Mouse (Mus musculus) heart, embryonic 15.5 days (tissue): ENCODE results near the gene Pla2g4a. TPM values are rescaled to one million over a fixed set of nuclear protein-coding genes. Genes with fewer than 3 reads are reported as not detected.
"Not testable (repeated sequence)": the region's sequence is repeated elsewhere in the genome, so short reads cannot be mapped to it uniquely, and the experiment has no call there.

Experiments
- ATAC-seq: fragments of 200-750 bp; cut with Nextera tagmentation; replicated peaks from 2 replicates; pipeline ENCODE4 v1.8.0; 2017; ENCODE audit warnings: low read depth, moderate TSS enrichment; ENCODE audit not compliant: insufficient number of reproducible peaks, insufficient read depth, low FRiP score
- H3K27ac ChIP-seq: fragments of 300-500 bp; sonication (generic); 2 replicates; pipeline ENCODE4 v1.5.1; 2015; ENCODE audit warnings: mild to moderate bottlenecking, inconsistent platforms
- H3K27me3 ChIP-seq: fragments of 300-500 bp; sonication (generic); 2 replicates; pipeline ENCODE4 v1.6.1; 2015; ENCODE audit warnings: inconsistent platforms
- H3K36me3 ChIP-seq: fragments of 300-500 bp; sonication (generic); 2 replicates; pipeline ENCODE4 v1.6.1; 2015; ENCODE audit warnings: mild to moderate bottlenecking, inconsistent platforms
- H3K4me1 ChIP-seq: fragments of 300-500 bp; sonication (generic); replicated peaks from 2 replicates; pipeline ENCODE4 v1.6.1; 2015; ENCODE audit warnings: inconsistent platforms
- H3K4me2 ChIP-seq: fragments of 300-500 bp; sonication (generic); 2 replicates; pipeline ENCODE4 v1.6.1; 2015; ENCODE audit warnings: inconsistent platforms, mild to moderate bottlenecking, moderate library complexity
- H3K4me3 ChIP-seq: fragments of 300-500 bp; sonication (generic); 2 replicates; pipeline ENCODE4 v1.5.1; 2015; ENCODE audit warnings: mild to moderate bottlenecking, inconsistent platforms
- H3K9ac ChIP-seq: fragments of 300-500 bp; sonication (generic); 2 replicates; pipeline ENCODE4 v1.6.1; 2015; ENCODE audit warnings: mild to moderate bottlenecking, inconsistent platforms
- H3K9me3 ChIP-seq: fragments of 300-500 bp; sonication (generic); replicated peaks from 2 replicates; pipeline ENCODE4 v1.6.1; 2016; ENCODE audit warnings: inconsistent platforms
- WGBS: fragments of 180-500 bp; shearing (Covaris S2); methylation state at CpG from one replicate; pipeline ENCODE4 v1.1.7; 2015; ENCODE audit warnings: mixed read lengths; 5-methylcytosine and 5-hydroxymethylcytosine counted together
- polyA plus RNA-seq: library from polyadenylated mRNA; unstranded; fragments of >200 nt; fragmentation: Nextera tagmentation; extraction: Ambion mirVana; gene quantifications from 2 replicates; pipeline ENCODE4 v1.2.1, GENCODE M21; 2015

The Pla2g4a gene
- polyA plus RNA-seq, 1 experiment from 2014 or later: 4.5 TPM

GRCm38 (mm10) chr1:149929140-149929539 is 31.9 kb downstream of the Pla2g4a start:
- no peak for ATAC-seq

GRCm38 (mm10) chr1:149923737-149924136 is 37.4 kb downstream of the Pla2g4a start:
- not testable (repeated sequence) for H3K9ac ChIP-seq, H3K4me2 ChIP-seq, ATAC-seq, H3K9me3 ChIP-seq, H3K27ac ChIP-seq, H3K27me3 ChIP-seq, H3K36me3 ChIP-seq, H3K4me3 ChIP-seq, H3K4me1 ChIP-seq
- 81% methylated on average over 1 of the region's 1 CpGs for WGBS

More at GRCm38 (mm10) chr1:149929140-149929539, 31.9 kb downstream of the Pla2g4a start:
- Histone ChIP-seq H3K9me3 (no peaks in the 10 kb centered on the region), H3K4me1 (no peaks in the 10 kb centered on the region), H3K27ac (no peak overlapping the region), H3K4me2 (no peak overlapping the region), H3K4me3 (no peak overlapping the region), H3K36me3 (no peaks in the 10 kb centered on the region), H3K9ac (no peak overlapping the region), H3K27me3 (no peaks in the 10 kb centered on the region)
- 68% methylated on average over 5 of the region's 5 CpGs for WGBS

GRCm38 (mm10) chr1:149922219-149922618 is 38.9 kb downstream of the Pla2g4a start:
- Histone ChIP-seq H3K27ac (no peak overlapping the region), H3K9me3 (no peaks in the 10 kb centered on the region), H3K36me3 (no peaks in the 10 kb centered on the region), H3K9ac (no peak overlapping the region), H3K27me3 (no peaks in the 10 kb centered on the region), H3K4me3 (no peak overlapping the region), H3K4me2 (no peak overlapping the region), H3K4me1 (no peaks in the 10 kb centered on the region)
- WGBS: 26% methylated on average over 1 of the region's 1 CpGs
- no peak for ATAC-seq

- H3K27ac ChIP-seq: no peak overlapping the region
- 83% methylated on average over 5 of the region's 5 CpGs for WGBS
- H3K4me2 ChIP-seq: no peak overlapping the region
- no peak overlapping the region for H3K4me3 ChIP-seq
- H3K9ac ChIP-seq: no peak overlapping the region
- no peaks in the 10 kb centered on the region for H3K4me1 ChIP-seq
- no peak for ATAC-seq
- H3K9me3 ChIP-seq: no peaks in the 10 kb centered on the region
- H3K27me3 ChIP-seq: no peaks in the 10 kb centered on the region
- no peaks in the 10 kb centered on the region for H3K36me3 ChIP-seq
These were observed 39.8 kb downstream of the Pla2g4a start for GRCm38 (mm10) chr1:149921325-149921724.

GRCm38 (mm10) chr1:149919301-149919700 is 41.8 kb downstream of the Pla2g4a start:
- Histone ChIP-seq H3K27ac (no peak overlapping the region), H3K4me1 (no peaks in the 10 kb centered on the region), H3K4me2 (no peak overlapping the region), H3K27me3 (no peaks in the 10 kb centered on the region), H3K9me3 (no peaks in the 10 kb centered on the region), H3K36me3 (no peaks in the 10 kb centered on the region), H3K9ac (no peak overlapping the region), H3K4me3 (no peak overlapping the region)
- ATAC-seq: no peak
- WGBS: 64% methylated on average over 7 of the region's 7 CpGs

GRCm38 (mm10) chr1:149912984-149913383 is 48.1 kb downstream of the Pla2g4a start:
- Histone ChIP-seq H3K4me1 (no peaks in the 10 kb centered on the region), H3K36me3 (no peaks in the 10 kb centered on the region), H3K4me3 (no peak overlapping the region), H3K27ac (no peak overlapping the region), H3K27me3 (no peaks in the 10 kb centered on the region), H3K4me2 (no peak overlapping the region), H3K9ac (no peak overlapping the region), H3K9me3 (no peaks in the 10 kb centered on the region)
- ATAC-seq: no peak
- WGBS: 55% methylated on average over 4 of the region's 4 CpGs

- ATAC-seq: no peak
- no peaks in the 10 kb centered on the region for H3K4me1 ChIP-seq
- 66% methylated on average over 4 of the region's 4 CpGs for WGBS
- no peak overlapping the region for H3K9ac ChIP-seq
- H3K27me3 ChIP-seq: no peaks in the 10 kb centered on the region
- no peaks in the 10 kb centered on the region for H3K36me3 ChIP-seq
- no peak overlapping the region for H3K4me3 ChIP-seq
- no peaks in the 10 kb centered on the region for H3K9me3 ChIP-seq
- H3K4me2 ChIP-seq: no peak overlapping the region
- no peak overlapping the region for H3K27ac ChIP-seq
These were observed 50.0 kb downstream of the Pla2g4a start for GRCm38 (mm10) chr1:149911050-149911449.

- Histone ChIP-seq H3K27me3 (no peaks in the 10 kb centered on the region), H3K36me3 (no peaks in the 10 kb centered on the region), H3K4me3 (no peak overlapping the region), H3K9me3 (no peaks in the 10 kb centered on the region), H3K9ac (no peak overlapping the region), H3K4me1 (no peaks in the 10 kb centered on the region), H3K4me2 (no peak overlapping the region), H3K27ac (no peak overlapping the region)
- no peak for ATAC-seq
- 66% methylated on average over 4 of the region's 4 CpGs for WGBS
These were observed 63.0 kb downstream of the Pla2g4a start for GRCm38 (mm10) chr1:149898001-149898625.

GRCm38 (mm10) chr1:149896590-149896989 is 64.5 kb downstream of the Pla2g4a start:
- ATAC-seq: no peak

GRCm38 (mm10) chr1:149894940-149895339 is 66.2 kb downstream of the Pla2g4a start:
- H3K9me3 ChIP-seq: no peaks in the 10 kb centered on the region
- H3K4me3 ChIP-seq: no peak overlapping the region
- no peaks in the 10 kb centered on the region for H3K4me1 ChIP-seq
- H3K27me3 ChIP-seq: no peaks in the 10 kb centered on the region
- H3K4me2 ChIP-seq: no peak overlapping the region
- H3K9ac ChIP-seq: no peak overlapping the region
- H3K27ac ChIP-seq: no peak overlapping the region
- H3K36me3 ChIP-seq: no peaks in the 10 kb centered on the region
- WGBS: 85% methylated on average over 8 of the region's 8 CpGs
- no peak for ATAC-seq

More at GRCm38 (mm10) chr1:149896590-149896989, 64.5 kb downstream of the Pla2g4a start:
- Histone ChIP-seq H3K4me3 (no peak overlapping the region), H3K27ac (no peak overlapping the region), H3K9ac (no peak overlapping the region), H3K4me2 (no peak overlapping the region), H3K4me1 (no peaks in the 10 kb centered on the region), H3K9me3 (no peaks in the 10 kb centered on the region), H3K27me3 (no peaks in the 10 kb centered on the region), H3K36me3 (no peaks in the 10 kb centered on the region)
- 43% methylated on average over 5 of the region's 5 CpGs for WGBS

- Histone ChIP-seq H3K4me2 (no peak overlapping the region), H3K27me3 (no peaks in the 10 kb centered on the region), H3K36me3 (no peaks in the 10 kb centered on the region), H3K9me3 (no peaks in the 10 kb centered on the region), H3K4me1 (no peaks in the 10 kb centered on the region), H3K9ac (no peak overlapping the region), H3K4me3 (no peak overlapping the region), H3K27ac (no peak overlapping the region)
- 49% methylated on average over 2 of the region's 2 CpGs for WGBS
- ATAC-seq: no peak
These were observed 67.2 kb downstream of the Pla2g4a start for GRCm38 (mm10) chr1:149893903-149894302.

- no peak for ATAC-seq
- H3K27ac ChIP-seq: no peak overlapping the region
- H3K27me3 ChIP-seq: no peaks in the 10 kb centered on the region
- no peaks in the 10 kb centered on the region for H3K9me3 ChIP-seq
- WGBS: 46% methylated on average over 5 of the region's 5 CpGs
- no peak overlapping the region for H3K4me3 ChIP-seq
- no peak overlapping the region for H3K9ac ChIP-seq
- no peaks in the 10 kb centered on the region for H3K4me1 ChIP-seq
- no peaks in the 10 kb centered on the region for H3K36me3 ChIP-seq
- no peak overlapping the region for H3K4me2 ChIP-seq
These were observed 70.0 kb downstream of the Pla2g4a start for GRCm38 (mm10) chr1:149891057-149891456.
